Mouse (Mus musculus) gastrocnemius, postnatal 14 days (tissue): Measurements from ENCODE around the gene 1700049E17Rik2. TPM values are rescaled to one million over a fixed set of nuclear protein-coding genes. Genes with fewer than 3 reads are reported as not detected.
"Not testable (repeated sequence)": the region's sequence is repeated elsewhere in the genome, so short reads cannot be mapped to it uniquely, and the experiment has no call there.

Experiments used
- DNase-seq: peaks from one replicate; pipeline ENCODE4 v3.0.0; 2021; ENCODE audit warnings: mixed read lengths
- intact Hi-C: fragments of 180-260 bp; cut with DNase I; formaldehyde crosslinking; loops from one replicate; pipeline ENCODE4 v1.15.1; 2025; ENCODE audit warnings: low total_unique reads
- long read RNA-seq, 2 experiments: library from polyadenylated mRNA; stranded (forward); transcript quantifications; one replicate each; pipeline ENCODE4 v2.0.0; 2021
- total RNA-seq, 2 experiments: library from RNA; stranded (reverse); gene quantifications; 2 replicates each; pipeline ENCODE4 v1.2.3; 2021

1700049E17Rik2 gene
- total RNA-seq = not detected
- long read RNA-seq, experiment 1 = 0 reads
- long read RNA-seq, experiment 2 = 0 reads

- intact Hi-C loops, DNase-seq: not testable (repeated sequence)
These were observed at the start of gene 1700049E17Rik2 for GRCm38 (mm10) chr14:41572911-41573310. Gene 1700049E17Rik2, plus strand, starts transcription at chr14:41573211.

DNA sequence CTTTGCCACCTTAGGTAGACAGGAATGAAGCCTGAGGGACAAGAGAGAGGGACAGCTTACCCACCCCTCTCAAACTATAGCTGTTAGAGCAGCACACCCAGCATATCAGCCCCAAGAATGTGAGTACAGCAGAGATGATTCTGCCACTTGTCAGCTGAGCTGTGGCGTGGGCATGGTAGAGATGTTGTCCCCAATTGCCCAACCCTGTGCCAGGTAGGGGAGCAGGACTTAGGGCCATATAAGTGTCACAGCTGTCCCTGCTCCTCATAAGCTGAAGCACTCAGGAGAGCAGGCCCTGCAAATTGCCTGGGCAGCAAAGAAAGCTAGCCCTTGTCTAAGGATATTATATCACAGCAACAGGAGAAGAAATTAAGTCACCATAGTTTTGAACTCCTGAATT, 48.3 kb upstream of the 1700049E17Rik2 start:
- DNase-seq, intact Hi-C loops: not testable (repeated sequence)

GRCm38 (mm10) chr14:41555483-41555882, 17.5 kb upstream of the 1700049E17Rik2 start, which contains the start of gene Gm7970:
Gene Gm7970, minus strand, starts transcription at chr14:41555583.
- intact Hi-C loops, DNase-seq: not testable (repeated sequence)

GRCm38 (mm10) chr14:41586346-41586745, 13.3 kb downstream of the 1700049E17Rik2 start:
- intact Hi-C loops, DNase-seq: not testable (repeated sequence)

DNA sequence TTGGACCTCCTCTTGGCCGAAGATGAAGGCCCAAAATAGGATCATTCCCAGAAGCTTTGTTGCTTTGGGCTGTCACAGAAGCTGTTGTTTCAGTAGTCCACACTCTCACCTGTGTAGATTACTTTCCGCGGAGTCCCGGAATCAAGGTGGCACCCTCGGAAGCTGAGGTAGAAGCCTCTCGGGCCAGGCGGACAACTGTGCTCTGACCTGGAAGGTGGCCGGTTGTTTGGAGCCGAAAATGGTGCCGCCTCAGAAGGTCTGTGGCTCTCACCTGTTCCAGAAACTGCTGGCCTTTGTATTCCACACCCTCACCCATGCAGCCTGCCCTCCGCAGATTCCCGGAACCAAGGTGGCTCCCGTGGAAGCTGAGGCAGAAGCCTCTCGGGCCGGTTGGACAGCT, 27.9 kb downstream of the 1700049E17Rik2 start:
- intact Hi-C loops = not testable (repeated sequence)

GRCm38 (mm10) chr14:41610690-41611089, 37.7 kb downstream of the 1700049E17Rik2 start:
- DNase-seq, intact Hi-C loops: not testable (repeated sequence)

More for the DNA sequence above, 27.9 kb downstream of the 1700049E17Rik2 start:
- DNase-seq = peak; percentile 2

DNA sequence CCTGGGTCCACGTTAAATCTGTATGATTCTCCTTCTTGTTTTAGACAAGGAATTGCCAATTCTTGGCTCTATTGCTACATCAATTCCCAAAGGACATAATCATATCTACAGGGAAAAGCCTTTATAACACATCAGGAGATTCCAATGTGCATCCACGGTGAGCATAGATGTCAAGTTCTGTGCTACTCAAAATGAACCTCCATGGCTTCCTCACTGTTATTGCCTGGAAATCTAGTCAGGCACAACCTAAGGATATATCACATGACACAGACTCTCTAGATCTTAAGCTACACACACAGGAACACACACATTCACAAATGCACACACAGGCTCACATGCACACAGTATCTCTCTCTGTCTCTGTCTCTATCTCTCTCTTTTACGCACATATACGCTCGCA, 49.5 kb downstream of the 1700049E17Rik2 start:
- intact Hi-C loops, DNase-seq: not testable (repeated sequence)

DNA sequence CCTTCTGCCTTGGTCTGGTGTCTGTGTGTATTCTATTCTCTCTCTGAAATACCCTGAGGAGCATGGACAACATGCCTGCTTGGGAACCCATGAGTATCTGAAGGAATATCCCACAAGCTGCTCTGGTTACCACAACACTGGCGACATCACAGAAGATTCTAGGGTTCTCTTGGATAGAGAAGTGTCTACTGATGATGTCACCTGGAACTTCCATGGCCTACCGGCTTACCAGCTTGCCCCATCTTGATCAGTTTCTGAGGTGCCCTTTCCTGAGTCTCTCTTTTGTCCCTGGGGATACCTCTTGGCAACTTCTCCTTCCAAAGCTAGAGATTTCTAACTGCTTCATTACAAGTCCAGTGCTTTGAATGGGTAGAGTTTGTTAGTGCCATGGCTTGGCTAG, 51.5 kb downstream of the 1700049E17Rik2 start, which contains the start of gene Gm3072:
Gene Gm3072 (minus strand): TSS at position 101 of the 400 bp plus-strand sequence.
- intact Hi-C loops, DNase-seq: not testable (repeated sequence)

GRCm38 (mm10) chr14:41630144-41630543, 57.1 kb downstream of the 1700049E17Rik2 start:
- peak; percentile 4 for DNase-seq
- intact Hi-C loops = not testable (repeated sequence)

Other genes with a start within 250 kb of the 1700049E17Rik2 start
- not detected for gene Gm5798, start 224.6 kb upstream of the 1700049E17Rik2 start, total RNA-seq
- not detected for gene Gm7945, start 186.8 kb upstream of the 1700049E17Rik2 start, total RNA-seq
- not detected for gene Gm6482, start 164.9 kb upstream of the 1700049E17Rik2 start, total RNA-seq
- gene Gm7954, start 119.7 kb upstream of the 1700049E17Rik2 start, total RNA-seq = not detected
- gene Gm3486, start 83.7 kb upstream of the 1700049E17Rik2 start, total RNA-seq = not detected
- not detected for gene Gm7970, start 17.6 kb upstream of the 1700049E17Rik2 start, total RNA-seq
- gene Gm3072, start 51.4 kb downstream of the 1700049E17Rik2 start, total RNA-seq = not detected
- not detected for gene Gm3676, start 73.3 kb downstream of the 1700049E17Rik2 start, total RNA-seq
- gene Gm8068, start 128.7 kb downstream of the 1700049E17Rik2 start, total RNA-seq = not detected
- gene Gm7929, start 177.4 kb downstream of the 1700049E17Rik2 start, total RNA-seq = not detected
- not detected for gene Gm47189, start 199.2 kb downstream of the 1700049E17Rik2 start, total RNA-seq